Mouse (Mus musculus): ENCODE measurements at regions not wholly inside any gene's neighbourhood (a gene's known extent, or its start where the extent isn't known, plus 50 kb on each side); places are given as distances from the start of the nearest gene placed in this dataset.

DNA sequence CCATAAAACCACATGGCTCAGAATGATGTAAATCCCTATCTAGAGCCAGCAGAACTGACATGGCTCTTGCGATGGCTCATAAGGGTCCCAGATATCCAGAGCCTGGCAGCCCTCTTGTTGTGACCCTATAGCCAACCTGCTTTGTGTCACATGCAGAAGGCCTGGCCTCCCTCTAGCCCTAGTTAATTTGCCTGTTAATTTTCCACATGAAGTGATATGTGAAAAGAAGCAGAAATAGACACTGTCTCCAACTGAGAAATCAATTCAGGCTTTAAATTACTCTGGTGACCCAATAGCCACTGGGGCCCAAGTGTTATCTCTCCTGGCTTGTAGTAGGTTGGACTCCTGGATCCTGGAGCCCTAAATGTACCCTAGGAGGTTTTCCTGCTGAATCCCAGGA is 103.3 kb upstream of the Usp47 start:
- Histone ChIP-seq H3K27ac (ENCODE audit: control insufficient read depth, low read depth, low read length) (no peak overlapping the region), H3K4me1 (ENCODE audit: control insufficient read depth in 1 of 2, insufficient read depth in 2 of 2, low read length in 2 of 2) (no peaks in the 10 kb centered on the region), H3K4me3 (ENCODE audit: control insufficient read depth in 1 of 2, insufficient read depth in 1 of 2, low read depth in 2 of 2, low read length in 2 of 2) (no peak overlapping the region), H3K9ac (ENCODE audit: control insufficient read depth, low read depth, low read length, poor library complexity, severe bottlenecking) (no peak overlapping the region), H3K36me3 (ENCODE audit: control insufficient read depth in 1 of 2, insufficient read depth in 2 of 2, low read length in 2 of 2) (no peaks in the 10 kb centered on the region), H3K79me2 (ENCODE audit: control insufficient read depth, insufficient read depth, low read length, poor library complexity) (no peaks in the 10 kb centered on the region), H3K27me3 (ENCODE audit: control insufficient read depth in 1 of 2, insufficient read depth in 2 of 2, low read length in 2 of 2) (no peaks in the 10 kb centered on the region), H3K9me3 (replicated peaks; ENCODE audit: insufficient read depth, low read length) (no peaks in the 10 kb centered on the region)
- TF ChIP-seq USF2 (IDR thresholded peaks at IDR 0.05; ENCODE audit: borderline replicate concordance in 1 of 2, insufficient read depth in 1 of 2, low read depth in 1 of 2, low read length in 2 of 2) (no peak), RAD21 (IDR thresholded peaks at IDR 0.05; ENCODE audit: low read depth, low read length) (no peak), MXI1 (IDR thresholded peaks at IDR 0.05; ENCODE audit: low read depth, low read length) (no peak), UBTF (IDR thresholded peaks at IDR 0.05; ENCODE audit: borderline replicate concordance, insufficient read depth, low read depth, low read length) (no peak), MEF2A (IDR thresholded peaks at IDR 0.05; ENCODE audit: extremely low read depth, insufficient replicate concordance, low read depth, low read length, poor library complexity, severe bottlenecking) (no peak), SIN3A (IDR thresholded peaks at IDR 0.05; ENCODE audit: low read length) (no peak), USF1 (IDR thresholded peaks at IDR 0.05; ENCODE audit: low read depth, low read length) (no peak), CHD2 (IDR thresholded peaks at IDR 0.05; ENCODE audit: low read length) (no peak), GABPA (IDR thresholded peaks at IDR 0.05; ENCODE audit: low read depth, low read length) (no peak), GATA1 (IDR thresholded peaks at IDR 0.05; ENCODE audit: low read depth, low read length) (no peak), KAT2A (conservative IDR thresholded peaks at IDR 0.05; ENCODE audit: low read depth, low read length) (no peak), ZMIZ1 (IDR thresholded peaks at IDR 0.05; ENCODE audit: low read depth, low read length) (no peak), MAFK (IDR thresholded peaks at IDR 0.05; ENCODE audit: borderline replicate concordance, low read depth, low read length) (no peak), TBP (IDR thresholded peaks at IDR 0.05; ENCODE audit: low read depth, low read length) (no peak), POLR2AphosphoS5 (IDR thresholded peaks at IDR 0.05; ENCODE audit: borderline replicate concordance, low read depth, low read length) (no peak), NRF1 (IDR thresholded peaks at IDR 0.05; ENCODE audit: insufficient read depth, low read depth, low read length, poor library complexity, severe bottlenecking) (no peak), MAZ (IDR thresholded peaks at IDR 0.05; ENCODE audit: low read depth, low read length) (no peak)
- DNase-seq (ENCODE audit: low read depth, low spot score): no peak

DNA sequence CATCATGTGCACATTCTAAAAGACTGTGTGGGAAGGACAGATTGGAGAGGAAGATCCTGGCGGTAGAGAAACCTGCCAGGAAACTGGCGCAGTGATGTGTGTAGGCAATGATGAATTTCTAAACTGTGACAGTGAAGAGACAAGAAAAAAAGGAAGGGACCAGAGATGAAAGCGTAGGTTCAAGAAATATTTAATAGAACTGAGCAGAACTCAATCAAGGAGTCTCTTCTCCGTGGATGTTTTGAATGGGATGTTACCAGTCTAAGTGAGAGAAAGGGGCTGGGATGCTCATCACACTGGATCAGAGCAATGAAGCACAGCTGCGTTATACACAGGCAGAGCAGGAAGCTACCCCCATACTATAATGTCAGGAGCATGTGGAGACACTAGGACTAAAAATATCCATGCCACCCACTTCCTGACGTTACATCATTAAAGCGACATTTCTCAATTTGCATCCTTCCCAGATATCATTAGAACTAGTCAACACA is 119.5 kb upstream of the Usp47 start:
- Histone ChIP-seq H3K4me3 (ENCODE audit: control insufficient read depth in 1 of 2, insufficient read depth in 1 of 2, low read depth in 2 of 2, low read length in 2 of 2) (no peak overlapping the region), H3K36me3 (ENCODE audit: control insufficient read depth in 1 of 2, insufficient read depth in 2 of 2, low read length in 2 of 2) (no peaks in the 10 kb centered on the region), H3K79me2 (ENCODE audit: control insufficient read depth, insufficient read depth, low read length, poor library complexity) (no peaks in the 10 kb centered on the region), H3K9ac (ENCODE audit: control insufficient read depth, low read depth, low read length, poor library complexity, severe bottlenecking) (no peak overlapping the region), H3K27ac (ENCODE audit: control insufficient read depth, low read depth, low read length) (no peak overlapping the region), H3K4me1 (ENCODE audit: control insufficient read depth in 1 of 2, insufficient read depth in 2 of 2, low read length in 2 of 2) (no peaks in the 10 kb centered on the region), H3K27me3 (ENCODE audit: control insufficient read depth in 1 of 2, insufficient read depth in 2 of 2, low read length in 2 of 2) (no peaks in the 10 kb centered on the region), H3K9me3 (replicated peaks; ENCODE audit: insufficient read depth, low read length) (no peaks in the 10 kb centered on the region)
- DNase-seq (ENCODE audit: low read depth, low spot score): no peak
- TF ChIP-seq JUND (IDR thresholded peaks at IDR 0.05; ENCODE audit: low read depth, low read length) (no peak), USF2 (IDR thresholded peaks at IDR 0.05; ENCODE audit: borderline replicate concordance in 1 of 2, insufficient read depth in 1 of 2, low read depth in 1 of 2, low read length in 2 of 2) (no peak), USF1 (IDR thresholded peaks at IDR 0.05; ENCODE audit: low read depth, low read length) (no peak), TAL1 (IDR thresholded peaks at IDR 0.05; ENCODE audit: low read length) (no peak), ETS1 (IDR thresholded peaks at IDR 0.05; ENCODE audit: low read depth, low read length) (no peak), BHLHE40 (IDR thresholded peaks at IDR 0.05; ENCODE audit: borderline replicate concordance, low read depth, low read length) (no peak), KAT2A (conservative IDR thresholded peaks at IDR 0.05; ENCODE audit: low read depth, low read length) (no peak), TCF12 (IDR thresholded peaks at IDR 0.05; ENCODE audit: low read depth, low read length) (no peak), ELF1 (IDR thresholded peaks at IDR 0.05; ENCODE audit: low read depth, low read length) (no peak), GATA1 (IDR thresholded peaks at IDR 0.05; ENCODE audit: low read depth, low read length) (no peak), MYB (IDR thresholded peaks at IDR 0.05; ENCODE audit: low read depth, low read length) (no peak), RAD21 (IDR thresholded peaks at IDR 0.05; ENCODE audit: low read depth, low read length) (no peak), MAFK (IDR thresholded peaks at IDR 0.05; ENCODE audit: borderline replicate concordance, low read depth, low read length) (no peak), CHD1 (IDR thresholded peaks at IDR 0.05; ENCODE audit: low read depth, low read length) (no peak), EP300 (IDR thresholded peaks at IDR 0.05; ENCODE audit: low read depth in 1 of 2, low read length in 2 of 2) (no peak), CTCF (IDR thresholded peaks at IDR 0.05 in 2 of 3, conservative IDR thresholded peaks at IDR 0.05 in 1 of 3; ENCODE audit: control insufficient read depth in 1 of 3, insufficient read depth in 1 of 3, low read depth in 2 of 3, low read length in 3 of 3, poor library complexity in 1 of 3, severe bottlenecking in 1 of 3) (no peak)
